Mouse (Mus musculus) liver, embryonic 12.5 days (tissue): Measurements from ENCODE around the gene Pink1. TPM values are rescaled to one million over a fixed set of nuclear protein-coding genes. Genes with fewer than 3 reads are reported as not detected.

Experiments used
- ATAC-seq: fragments of 200-750 bp; cut with Nextera tagmentation; 2 replicates; pipeline ENCODE4 v1.8.0; 2017; ENCODE audit warnings: moderate number of reproducible peaks, mild to moderate bottlenecking, moderate library complexity
- H3K27ac ChIP-seq: fragments of 300-500 bp; sonication (generic); 2 replicates; pipeline ENCODE4 v1.5.1; 2016; ENCODE audit warnings: mild to moderate bottlenecking
- H3K27me3 ChIP-seq: fragments of 300-500 bp; sonication (generic); replicated peaks from 2 replicates; pipeline ENCODE4 v1.6.1; 2016; ENCODE audit warnings: mild to moderate bottlenecking, moderate library complexity
- H3K36me3 ChIP-seq: fragments of 300-500 bp; sonication (generic); 2 replicates; pipeline ENCODE4 v1.6.1; 2016; ENCODE audit warnings: mild to moderate bottlenecking, moderate library complexity
- H3K4me1 ChIP-seq: fragments of 300-500 bp; sonication (generic); 2 replicates; pipeline ENCODE4 v1.6.1; 2016
- H3K4me2 ChIP-seq: fragments of 300-500 bp; sonication (generic); 2 replicates; pipeline ENCODE4 v1.6.1; 2016; ENCODE audit warnings: mild to moderate bottlenecking, moderate library complexity
- H3K4me3 ChIP-seq: fragments of 300-500 bp; sonication (generic); 2 replicates; pipeline ENCODE4 v1.5.1; 2016; ENCODE audit warnings: mild to moderate bottlenecking, moderate library complexity
- H3K9ac ChIP-seq: fragments of 300-500 bp; sonication (generic); 2 replicates; pipeline ENCODE4 v1.6.1; 2016; ENCODE audit warnings: mild to moderate bottlenecking, moderate library complexity
- H3K9me3 ChIP-seq: fragments of 300-500 bp; sonication (generic); replicated peaks from 2 replicates; pipeline ENCODE4 v1.6.1; 2016; ENCODE audit warnings: mild to moderate bottlenecking, moderate library complexity
- WGBS: fragments of 180-500 bp; shearing (Covaris S2); methylation state at CpG from one replicate; pipeline ENCODE4 v1.1.7; 2016; ENCODE audit not compliant: insufficient replicate concordance; 5-methylcytosine and 5-hydroxymethylcytosine counted together
- microRNA-seq: library from miRNA; unstranded; fragments of <30 nt; microRNA quantifications from one replicate; pipeline ENCODE4, GENCODE M21; 2017
- polyA plus RNA-seq: library from polyadenylated mRNA; unstranded; fragments of >200 nt; fragmentation: Nextera tagmentation; extraction: Ambion mirVana; gene quantifications from 2 replicates; pipeline ENCODE4 v1.2.1, GENCODE M21; 2016

Gene Pink1
- polyA plus RNA-seq, 1 experiment from 2014 or later: 28.8 TPM

- WGBS: 61% methylated on average over 12 of the region's 12 CpGs
- Histone ChIP-seq H3K27me3 (0 out of 2 replicates have a peak, but pooled peaks cover 13% of the 10 kb centered on the region), H3K4me1 (peaks cover 5% of the 10 kb centered on the region; the same call in 1 of the 2 replicates), H3K4me2 (no peak overlapping the region), H3K36me3 (no peaks in the 10 kb centered on the region), H3K9ac (no peak overlapping the region), H3K9me3 (no peaks in the 10 kb centered on the region), H3K27ac (no peak overlapping the region), H3K4me3 (no peak overlapping the region)
- ATAC-seq: no peak
Observed at GRCm38 (mm10) chr4:138286411-138286810, 39.7 kb downstream of the Pink1 start.

GRCm38 (mm10) chr4:138282834-138283233, 43.3 kb downstream of the Pink1 start:
- Histone ChIP-seq H3K4me3 (no peak overlapping the region), H3K9me3 (no peaks in the 10 kb centered on the region), H3K4me1 (0 out of 2 replicates have a peak, but pooled peaks cover 3% of the 10 kb centered on the region), H3K9ac (no peak overlapping the region), H3K4me2 (no peak overlapping the region), H3K27ac (no peak overlapping the region), H3K36me3 (no peaks in the 10 kb centered on the region), H3K27me3 (peaks cover 15% of the 10 kb centered on the region; the same call in 1 of the 2 replicates)
- ATAC-seq: peak; percentile 76
- 24% methylated on average over 4 of the region's 4 CpGs for WGBS

- Histone ChIP-seq H3K36me3 (no peaks in the 10 kb centered on the region), H3K4me2 (no peak overlapping the region), H3K27me3 (peaks cover 25% of the 10 kb centered on the region), H3K9me3 (no peaks in the 10 kb centered on the region), H3K9ac (no peak overlapping the region), H3K4me1 (no peaks in the 10 kb centered on the region), H3K4me3 (no peak overlapping the region), H3K27ac (no peak overlapping the region)
- no peak for ATAC-seq
- WGBS: 62% methylated on average over 7 of the region's 7 CpGs
Observed at GRCm38 (mm10) chr4:138278346-138278745, 47.8 kb downstream of the Pink1 start.

GRCm38 (mm10) chr4:138272011-138272997, 53.8 kb downstream of the Pink1 start:
- 61% methylated on average over 14 of the region's 14 CpGs for WGBS
- peaks cover 18% of the 10 kb centered on the region for H3K27me3 ChIP-seq
- no peak overlapping the region for H3K4me3 ChIP-seq
- no peaks in the 10 kb centered on the region for H3K9me3 ChIP-seq
- H3K36me3 ChIP-seq: no peaks in the 10 kb centered on the region
- no peak overlapping the region for H3K4me2 ChIP-seq
- 0 out of 2 replicates have a peak, but pooled peaks have one; percentile 18 for ATAC-seq
- no peak overlapping the region for H3K9ac ChIP-seq
- no peaks in the 10 kb centered on the region for H3K4me1 ChIP-seq
- H3K27ac ChIP-seq: no peak overlapping the region

GRCm38 (mm10) chr4:138267869-138268268, 58.2 kb downstream of the Pink1 start:
- ATAC-seq: no peak
- no peak overlapping the region for H3K4me3 ChIP-seq
- peaks cover 28% of the 10 kb centered on the region for H3K27me3 ChIP-seq
- H3K36me3 ChIP-seq: no peaks in the 10 kb centered on the region
- no peak overlapping the region for H3K4me2 ChIP-seq
- no peak overlapping the region for H3K27ac ChIP-seq
- no peaks in the 10 kb centered on the region for H3K9me3 ChIP-seq
- no peak overlapping the region for H3K9ac ChIP-seq
- peaks cover 1% of the 10 kb centered on the region; the same call in 1 of the 2 replicates for H3K4me1 ChIP-seq
- 71% methylated on average over 10 of the region's 10 CpGs for WGBS

Small RNAs within 50 kb of the gene (microRNA-seq; reads per million reads assigned to microRNA genes)
- 1.4 reads per million for gene Gm27646
- gene Mir7019: 1.1 reads per million

Other genes starting within 250 kb of the Pink1 start
- gene Hp1bp3, start 110.0 kb downstream of the Pink1 start, polyA plus RNA-seq: 48.2 and 50.1 TPM in 2 replicates
- gene Sh2d5, start 75.9 kb downstream of the Pink1 start, polyA plus RNA-seq: 0.61 and 0.87 TPM in 2 replicates
- 0.26 and 0.37 TPM in 2 replicates for gene Kif17, start 75.9 kb downstream of the Pink1 start, polyA plus RNA-seq
- gene Ddost, start 21.6 kb downstream of the Pink1 start, polyA plus RNA-seq: 206 and 212 TPM in 2 replicates
- 5.1 and 5.8 TPM in 2 replicates for gene Cda, start 41.7 kb upstream of the Pink1 start, polyA plus RNA-seq
- gene Fam43b, start 70.2 kb upstream of the Pink1 start, polyA plus RNA-seq: not detected in 2 replicates
- 9.4 and 10.2 TPM in 2 replicates for gene Mul1, start 108.4 kb upstream of the Pink1 start, polyA plus RNA-seq
- gene Camk2n1, start 128.0 kb upstream of the Pink1 start, polyA plus RNA-seq: 1.3 and 1.4 TPM in 2 replicates